Mouse (Mus musculus): ENCODE results near the gene Sgk2. TPM values are rescaled to one million over a fixed set of nuclear protein-coding genes. Genes with fewer than 3 reads are reported as not detected.
A peak's percentile ranks its signal among the peaks of the same experiment; 100 is the strongest.

Sgk2 gene
- not detected in 2 replicates for polyA plus RNA-seq (2012; ENCODE audit: insufficient read depth, insufficient read length, missing spikeins)

DNA sequence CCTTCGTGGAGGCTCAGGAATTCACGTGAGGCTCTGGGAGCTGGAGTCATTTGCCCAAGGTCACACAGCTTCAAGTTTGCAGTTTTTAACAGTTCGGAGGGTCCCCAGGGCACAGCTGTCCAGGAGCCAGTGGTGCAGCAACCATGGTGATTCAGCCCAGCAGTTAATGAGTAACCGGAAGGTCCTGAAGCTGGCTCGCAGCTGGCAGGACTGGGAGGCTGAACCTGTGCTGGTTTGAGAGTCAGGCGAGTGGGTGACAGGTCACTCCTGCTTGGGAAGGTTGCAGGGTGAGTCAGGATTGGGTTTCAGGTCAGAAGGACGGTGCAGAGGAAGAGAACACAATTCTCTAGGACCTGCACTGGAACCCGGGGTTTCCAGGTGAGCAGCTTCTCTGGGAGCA is at the start of gene Sgk2:
TSS of gene Sgk2 (plus strand) at position 113 of the 400 bp plus-strand sequence.
- no peak within 1 kb of the TSS for H3K4me3 ChIP-seq (ENCODE audit: insufficient read depth, low read depth, low read length)
- no peak within 1 kb of the TSS for H3K27ac ChIP-seq (replicated peaks; ENCODE audit: low read depth, low read length)
- H3K4me1 ChIP-seq (ENCODE audit: control insufficient read depth, insufficient read depth, insufficient read length, low read length), result peaks cover 9% of the 10 kb centered on the region

- Histone ChIP-seq H3K4me1 (ENCODE audit: control insufficient read depth, insufficient read depth, insufficient read length, low read length) (no peaks in the 10 kb centered on the region; the same call in 1 of the 2 replicates), H3K4me3 (ENCODE audit: insufficient read depth, low read depth, low read length) (no peak overlapping the region), H3K27ac (replicated peaks; ENCODE audit: low read depth, low read length) (no peak overlapping the region)
Measured at GRCm38 (mm10) chr2:162939562-162939961, 47.6 kb upstream of the Sgk2 start.

DNA sequence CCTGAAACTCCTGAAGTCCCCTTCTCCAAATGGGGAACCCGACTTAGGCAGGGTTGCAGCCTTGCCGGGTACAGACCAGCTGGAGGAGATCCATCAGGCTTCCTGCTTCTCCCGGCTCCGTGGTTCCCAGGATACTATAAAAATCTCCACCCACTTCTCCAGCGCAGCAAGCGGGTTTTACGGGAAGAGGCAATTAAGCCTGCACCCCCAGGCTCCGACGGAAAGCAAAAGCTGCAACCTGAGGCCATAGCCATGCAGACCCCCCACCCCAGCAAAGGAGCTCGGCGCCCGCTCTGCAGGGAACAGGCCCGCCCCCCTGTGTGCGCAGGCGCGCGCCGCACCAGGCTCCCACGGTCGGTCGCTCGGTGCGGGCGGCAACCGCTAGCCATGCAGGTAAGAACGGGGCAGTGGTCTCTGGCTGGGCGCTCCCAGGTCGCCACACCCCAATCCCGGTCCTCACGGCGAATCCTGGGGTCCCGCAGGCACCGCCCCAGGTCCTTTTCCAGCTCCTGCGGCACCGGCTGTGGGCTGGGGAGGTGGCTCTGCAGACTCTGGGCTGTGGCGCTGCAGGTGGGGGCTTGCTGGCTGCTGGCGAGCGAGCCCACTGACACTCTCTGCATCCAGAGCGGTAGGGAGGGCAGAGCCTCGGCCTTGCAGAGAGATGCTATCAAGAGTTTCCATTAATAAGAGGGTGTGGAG is 43.8 kb upstream of the Sgk2 start, which contains the start of gene L3mbtl1:
TSS of gene L3mbtl1 (plus strand) at position 325 of the 699 bp plus-strand sequence.
- Histone ChIP-seq H3K4me1 (ENCODE audit: control insufficient read depth, insufficient read depth, insufficient read length, low read length) (no peaks in the 10 kb centered on the region; the same call in 1 of the 2 replicates), H3K4me3 (ENCODE audit: insufficient read depth, low read depth, low read length) (peak within 1 kb of the TSS; percentile 59), H3K27ac (replicated peaks; ENCODE audit: low read depth, low read length) (no peak within 1 kb of the TSS)

DNA sequence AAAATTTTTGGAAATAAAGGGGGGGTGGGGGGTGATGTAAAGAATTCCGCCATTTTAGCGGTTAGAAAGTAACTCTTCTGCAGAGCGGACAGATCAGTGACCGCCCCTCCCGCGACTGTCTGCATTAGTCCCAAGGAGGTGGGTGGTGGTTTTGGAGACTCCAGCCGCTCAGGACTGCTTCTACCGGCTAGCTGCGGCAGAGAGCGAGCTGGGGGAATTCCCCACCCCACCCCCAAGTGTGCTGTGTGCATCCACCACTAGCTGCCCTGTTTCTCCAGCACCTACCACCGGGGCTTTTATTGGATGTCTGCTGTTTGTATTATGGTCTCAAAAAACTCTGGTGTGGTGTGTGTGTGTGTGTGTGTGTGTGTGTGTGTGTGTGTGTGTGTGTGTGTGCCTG is 43.2 kb upstream of the Sgk2 start:
- Histone ChIP-seq H3K27ac (replicated peaks; ENCODE audit: low read depth, low read length) (no peak overlapping the region), H3K4me3 (ENCODE audit: insufficient read depth, low read depth, low read length) (no peak overlapping the region), H3K4me1 (ENCODE audit: control insufficient read depth, insufficient read depth, insufficient read length, low read length) (no peaks in the 10 kb centered on the region; the same call in 1 of the 2 replicates)

DNA sequence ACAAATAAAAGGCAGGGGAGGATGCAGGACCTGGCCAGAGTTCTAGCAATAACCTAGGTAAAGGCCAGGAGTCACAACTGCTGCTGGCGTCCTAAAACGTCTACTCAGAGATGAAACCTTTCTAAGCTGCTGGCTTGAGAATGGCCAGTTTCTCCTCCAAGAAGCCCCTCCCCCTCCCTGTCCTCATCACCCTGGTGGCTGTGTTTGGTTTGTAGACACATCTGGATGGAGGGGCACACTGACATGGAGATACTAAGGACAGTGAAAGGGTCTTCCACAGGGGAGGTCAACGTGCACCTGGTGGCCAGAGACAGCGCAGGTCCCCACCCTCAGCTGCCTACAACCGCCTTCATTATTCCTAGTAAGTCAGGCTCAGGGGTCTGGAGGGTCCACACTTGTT is 40.2 kb upstream of the Sgk2 start:
- H3K27ac ChIP-seq (replicated peaks; ENCODE audit: low read depth, low read length), result no peak overlapping the region
- no peaks in the 10 kb centered on the region for H3K4me1 ChIP-seq (ENCODE audit: control insufficient read depth, insufficient read depth, insufficient read length, low read length)
- no peak overlapping the region for H3K4me3 ChIP-seq (ENCODE audit: insufficient read depth, low read depth, low read length)

GRCm38 (mm10) chr2:162947736-162948135 is 39.4 kb upstream of the Sgk2 start:
- no peak overlapping the region for H3K4me3 ChIP-seq (ENCODE audit: insufficient read depth, low read depth, low read length)
- H3K4me1 ChIP-seq (ENCODE audit: control insufficient read depth, insufficient read depth, insufficient read length, low read length), result no peaks in the 10 kb centered on the region
- H3K27ac ChIP-seq (replicated peaks; ENCODE audit: low read depth, low read length), result no peak overlapping the region

DNA sequence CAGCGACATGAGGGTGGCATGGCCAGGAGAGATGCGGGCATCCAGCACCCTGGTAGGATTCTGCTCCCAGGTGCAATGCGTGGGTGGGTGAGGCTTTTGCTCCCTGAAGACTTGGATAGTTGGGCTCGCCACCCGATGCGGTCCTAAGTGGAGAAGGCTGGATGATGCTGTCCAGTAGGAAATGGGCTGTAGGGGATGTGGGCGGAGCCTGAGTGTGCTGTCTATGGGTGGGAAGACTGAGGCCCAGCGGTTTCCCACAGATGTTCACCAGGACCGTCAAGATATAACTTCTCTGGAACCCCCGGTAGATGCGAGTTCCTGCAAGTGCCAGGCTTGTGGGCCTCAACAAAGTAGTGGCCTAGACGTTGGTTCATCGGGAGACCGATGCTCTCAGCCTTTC is 38.9 kb upstream of the Sgk2 start:
- no peaks in the 10 kb centered on the region for H3K4me1 ChIP-seq (ENCODE audit: control insufficient read depth, insufficient read depth, insufficient read length, low read length)
- H3K27ac ChIP-seq (replicated peaks; ENCODE audit: low read depth, low read length), result no peak overlapping the region
- H3K4me3 ChIP-seq (ENCODE audit: insufficient read depth, low read depth, low read length), result no peak overlapping the region

- Histone ChIP-seq H3K4me1 (ENCODE audit: control insufficient read depth, insufficient read depth, insufficient read length, low read length) (no peaks in the 10 kb centered on the region), H3K4me3 (ENCODE audit: insufficient read depth, low read depth, low read length) (no peak overlapping the region)
Measured at GRCm38 (mm10) chr2:162950776-162951175, 36.4 kb upstream of the Sgk2 start.

DNA sequence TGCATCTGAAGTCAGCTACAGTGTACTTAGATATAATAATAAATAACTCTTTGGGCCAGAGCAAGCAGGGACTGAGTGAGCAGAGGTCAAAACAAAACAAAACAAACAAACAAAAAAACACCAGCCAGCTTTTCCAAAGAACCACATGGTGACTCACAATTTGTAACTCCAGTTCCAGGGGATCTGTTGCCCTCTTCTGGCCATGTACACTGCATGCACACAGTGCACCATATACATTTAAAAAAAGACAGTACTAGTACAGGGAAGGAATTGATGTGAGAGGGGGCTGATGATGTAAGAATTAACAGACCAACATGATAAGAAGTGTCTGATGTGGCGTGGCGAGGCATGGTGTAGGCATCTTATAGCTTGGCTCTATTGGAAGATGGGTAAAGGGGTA is 30.3 kb upstream of the Sgk2 start:
- Histone ChIP-seq H3K4me3 (ENCODE audit: insufficient read depth, low read depth, low read length) (no peak overlapping the region), H3K4me1 (ENCODE audit: control insufficient read depth, insufficient read depth, insufficient read length, low read length) (no peaks in the 10 kb centered on the region), H3K27ac (replicated peaks; ENCODE audit: low read depth, low read length) (no peak overlapping the region)

More at GRCm38 (mm10) chr2:162950776-162951175, 36.4 kb upstream of the Sgk2 start:
- no peak overlapping the region for H3K27ac ChIP-seq (replicated peaks; ENCODE audit: low read depth, low read length)

DNA sequence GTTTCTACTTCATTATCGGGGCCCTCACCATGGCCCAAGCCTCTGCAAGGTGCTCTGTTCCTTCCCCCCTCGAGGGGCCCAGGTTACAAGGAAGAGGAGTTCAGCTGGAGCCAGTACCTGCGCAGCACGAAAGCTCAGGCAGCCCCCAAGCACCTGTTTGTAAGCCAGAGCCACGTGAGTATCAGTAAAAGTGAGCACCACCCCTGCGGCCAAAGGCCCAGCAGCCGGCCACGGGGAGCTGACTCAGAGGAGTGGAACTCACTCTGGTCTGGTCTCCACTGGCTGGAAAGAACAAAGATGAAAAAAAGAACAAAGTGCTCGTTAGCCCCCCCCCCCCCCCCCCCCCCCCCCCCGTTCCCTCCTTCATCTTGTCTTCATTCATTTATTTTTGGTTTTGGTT is 25.8 kb upstream of the Sgk2 start:
- H3K4me3 ChIP-seq (ENCODE audit: insufficient read depth, low read depth, low read length), result no peak overlapping the region
- no peaks in the 10 kb centered on the region for H3K4me1 ChIP-seq (ENCODE audit: control insufficient read depth, insufficient read depth, insufficient read length, low read length)
- no peak overlapping the region for H3K27ac ChIP-seq (replicated peaks; ENCODE audit: low read depth, low read length)

DNA sequence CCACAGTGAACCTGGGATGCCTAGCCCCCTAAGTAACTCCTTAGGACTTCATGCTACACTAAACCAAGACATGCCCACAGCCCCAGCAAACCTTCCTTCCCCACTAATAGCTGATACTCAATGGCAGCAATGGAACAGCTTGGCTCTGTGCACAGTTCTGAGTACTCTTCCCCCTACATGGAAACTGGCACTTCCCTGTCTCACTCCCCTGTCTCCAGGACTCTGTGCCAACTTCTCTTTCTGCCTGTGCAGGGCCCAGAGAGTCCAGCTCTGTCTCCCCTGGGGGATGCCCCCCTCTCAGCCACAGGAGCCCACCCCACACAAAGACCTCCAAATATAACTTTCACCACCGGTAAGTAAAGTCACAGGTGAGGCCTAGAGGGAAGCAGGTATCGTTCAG is 20.4 kb upstream of the Sgk2 start:
- Histone ChIP-seq H3K4me1 (ENCODE audit: control insufficient read depth, insufficient read depth, insufficient read length, low read length) (no peaks in the 10 kb centered on the region), H3K27ac (replicated peaks; ENCODE audit: low read depth, low read length) (no peak overlapping the region), H3K4me3 (ENCODE audit: insufficient read depth, low read depth, low read length) (no peak overlapping the region)

DNA sequence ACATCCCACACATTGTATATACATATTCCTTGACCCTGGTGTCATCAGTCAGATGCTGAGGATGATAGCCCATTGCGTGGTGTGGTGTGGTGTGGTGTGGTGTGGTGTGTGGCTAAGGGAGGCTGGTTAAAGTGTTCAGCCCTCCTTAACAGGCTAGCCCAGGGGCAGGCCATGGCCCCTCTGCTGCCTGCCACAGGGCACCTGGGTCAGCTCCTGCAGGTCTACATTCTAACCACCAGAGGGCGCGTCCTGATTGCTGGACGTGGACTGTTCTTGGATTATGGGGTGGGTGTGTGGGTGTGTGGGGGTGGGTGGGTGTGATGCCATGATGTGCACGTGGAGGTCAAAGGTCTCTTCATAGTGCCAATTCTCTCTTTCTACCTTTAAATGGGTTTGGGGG is 18.8 kb upstream of the Sgk2 start:
- Histone ChIP-seq H3K4me1 (ENCODE audit: control insufficient read depth, insufficient read depth, insufficient read length, low read length) (peaks cover under 1% of the 10 kb centered on the region), H3K27ac (replicated peaks; ENCODE audit: low read depth, low read length) (no peak overlapping the region), H3K4me3 (ENCODE audit: insufficient read depth, low read depth, low read length) (no peak overlapping the region)

- Histone ChIP-seq H3K4me1 (ENCODE audit: control insufficient read depth, insufficient read depth, insufficient read length, low read length) (peaks cover 3% of the 10 kb centered on the region), H3K27ac (replicated peaks; ENCODE audit: low read depth, low read length) (no peak overlapping the region), H3K4me3 (ENCODE audit: insufficient read depth, low read depth, low read length) (no peak overlapping the region)
Measured at GRCm38 (mm10) chr2:162969101-162969500, 18.0 kb upstream of the Sgk2 start.

DNA sequence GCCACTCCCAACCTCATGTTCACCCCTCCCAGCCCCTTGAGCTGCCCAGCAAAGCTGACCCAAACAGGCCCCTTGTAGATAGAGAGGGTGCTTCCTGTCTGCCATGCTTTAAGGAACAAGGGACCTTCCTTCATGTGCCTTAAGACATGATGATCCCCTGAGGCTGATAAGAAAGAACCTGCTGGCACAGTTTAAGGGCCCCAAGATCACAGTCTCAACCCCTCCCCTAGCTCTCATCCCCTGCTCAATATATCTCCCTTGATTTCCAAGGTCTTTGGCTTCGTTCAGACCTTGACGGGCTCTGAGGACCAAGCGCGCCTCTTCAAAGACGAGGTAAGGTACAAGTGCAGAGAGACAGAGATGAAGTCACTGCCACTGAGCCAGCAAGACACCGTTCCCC is 16.2 kb upstream of the Sgk2 start:
- peaks cover 14% of the 10 kb centered on the region for H3K4me1 ChIP-seq (ENCODE audit: control insufficient read depth, insufficient read depth, insufficient read length, low read length)
- no peak overlapping the region for H3K4me3 ChIP-seq (ENCODE audit: insufficient read depth, low read depth, low read length)

DNA sequence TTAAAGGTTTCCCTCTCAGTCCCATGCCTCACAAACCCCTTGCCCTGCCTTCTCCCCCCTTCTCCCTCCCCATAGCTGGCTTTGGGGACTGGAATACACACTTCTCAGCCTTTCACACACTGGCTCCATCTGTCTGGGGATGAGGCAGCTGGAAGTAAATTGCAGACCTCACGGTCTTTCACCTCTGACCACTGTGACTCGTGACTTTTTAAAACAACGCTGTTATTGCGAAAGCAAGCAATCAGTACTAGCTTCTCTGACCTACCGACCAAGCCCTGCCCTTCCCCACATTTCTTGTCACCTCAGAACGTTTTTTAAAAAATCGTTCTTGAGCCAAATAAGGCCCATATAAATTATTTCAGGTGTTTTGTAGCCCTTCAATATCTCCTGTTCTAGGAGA is 14.4 kb upstream of the Sgk2 start:
- Histone ChIP-seq H3K27ac (replicated peaks; ENCODE audit: low read depth, low read length) (no peak overlapping the region), H3K4me1 (ENCODE audit: control insufficient read depth, insufficient read depth, insufficient read length, low read length) (peaks cover 22% of the 10 kb centered on the region), H3K4me3 (ENCODE audit: insufficient read depth, low read depth, low read length) (no peak overlapping the region)

More for the DNA sequence above, 16.2 kb upstream of the Sgk2 start:
- H3K27ac ChIP-seq (replicated peaks; ENCODE audit: low read depth, low read length), result no peak overlapping the region

- peaks cover 22% of the 10 kb centered on the region for H3K4me1 ChIP-seq (ENCODE audit: control insufficient read depth, insufficient read depth, insufficient read length, low read length)
- no peak overlapping the region for H3K27ac ChIP-seq (replicated peaks; ENCODE audit: low read depth, low read length)
- H3K4me3 ChIP-seq (ENCODE audit: insufficient read depth, low read depth, low read length), result no peak overlapping the region
Measured at GRCm38 (mm10) chr2:162973206-162973605, 13.9 kb upstream of the Sgk2 start.

Data from brown adipose tissue, adult 24 weeks (tissue).